Mouse (Mus musculus): ENCODE measurements at regions not wholly inside any gene's neighbourhood (a gene's known extent, or its start where the extent isn't known, plus 50 kb on each side); places are given as distances from the start of the nearest gene placed in this dataset.

GRCm38 (mm10) chr15:85670789-85671700 is 63.7 kb upstream of the Ppara start:
- H3K4me2 ChIP-seq (ENCODE audit: low read depth, low read length), result peak overlapping the region; percentile 87
- peak; percentile 71 for ATAC-seq (ENCODE audit: low read depth)
- H3K9me3 ChIP-seq (ENCODE audit: control insufficient read depth, low read length), result no peaks in the 10 kb centered on the region
- H3K4me3 ChIP-seq (ENCODE audit: low read depth, low read length), result peak overlapping the region; percentile 98
- under 1% methylated on average over 77 of the region's 141 CpGs for WGBS
- peak overlapping the region; percentile 99 for H3K9ac ChIP-seq (replicated peaks; ENCODE audit: low read depth, low read length)
- H3K4me1 ChIP-seq (ENCODE audit: control insufficient read depth, insufficient read depth, low read length), result peaks cover 45% of the 10 kb centered on the region
- H3K27ac ChIP-seq (ENCODE audit: low read depth, low read length), result peak overlapping the region; percentile 99
- no peaks in the 10 kb centered on the region; the same call in 1 of the 2 replicates for H3K27me3 ChIP-seq (ENCODE audit: control insufficient read depth, insufficient read depth, low read length)
- H3K36me3 ChIP-seq (ENCODE audit: control insufficient read depth, insufficient read depth, low read length), result 0 out of 2 replicates have a peak, but pooled peaks cover 5% of the 10 kb centered on the region

- Histone ChIP-seq H3K4me1 (ENCODE audit: control insufficient read depth, insufficient read depth, low read length) (peaks cover 46% of the 10 kb centered on the region), H3K27me3 (ENCODE audit: control insufficient read depth, insufficient read depth, low read length) (no peaks in the 10 kb centered on the region; the same call in 1 of the 2 replicates), H3K4me2 (ENCODE audit: low read depth, low read length) (peak overlapping the region; percentile 87), H3K27ac (ENCODE audit: low read depth, low read length) (peak overlapping the region; percentile 99), H3K9ac (replicated peaks; ENCODE audit: low read depth, low read length) (peak overlapping the region; percentile 99), H3K9me3 (ENCODE audit: control insufficient read depth, low read length) (no peaks in the 10 kb centered on the region), H3K36me3 (ENCODE audit: control insufficient read depth, insufficient read depth, low read length) (0 out of 2 replicates have a peak, but pooled peaks cover 5% of the 10 kb centered on the region), H3K4me3 (ENCODE audit: low read depth, low read length) (peak overlapping the region; percentile 98)
- ATAC-seq (ENCODE audit: low read depth), result no peak; the same call in 1 of the 2 replicates
- WGBS, result under 1% methylated on average over 49 of the region's 50 CpGs
These were observed 63.0 kb upstream of the Ppara start for GRCm38 (mm10) chr15:85671701-85672191.

- Histone ChIP-seq H3K9ac (replicated peaks; ENCODE audit: low read depth, low read length) (peak overlapping the region; percentile 99), H3K9me3 (ENCODE audit: control insufficient read depth, low read length) (no peaks in the 10 kb centered on the region), H3K4me2 (ENCODE audit: low read depth, low read length) (peak overlapping the region; percentile 87), H3K27me3 (ENCODE audit: control insufficient read depth, insufficient read depth, low read length) (no peaks in the 10 kb centered on the region; the same call in 1 of the 2 replicates), H3K36me3 (ENCODE audit: control insufficient read depth, insufficient read depth, low read length) (0 out of 2 replicates have a peak, but pooled peaks cover 5% of the 10 kb centered on the region), H3K4me1 (ENCODE audit: control insufficient read depth, insufficient read depth, low read length) (peaks cover 51% of the 10 kb centered on the region), H3K4me3 (ENCODE audit: low read depth, low read length) (peak overlapping the region; percentile 98), H3K27ac (ENCODE audit: low read depth, low read length) (peak overlapping the region; percentile 99)
- WGBS, result 40% methylated on average over 3 of the region's 3 CpGs
- ATAC-seq (ENCODE audit: low read depth), result no peak
These were observed 62.4 kb upstream of the Ppara start for GRCm38 (mm10) chr15:85672376-85672775.

- WGBS, result 37% methylated on average over 3 of the region's 3 CpGs
- ATAC-seq (ENCODE audit: low read depth), result no peak
- H3K4me1 ChIP-seq (ENCODE audit: control insufficient read depth, insufficient read depth, low read length), result peaks cover 53% of the 10 kb centered on the region
These were observed 61.9 kb upstream of the Ppara start for GRCm38 (mm10) chr15:85672931-85673330.

GRCm38 (mm10) chr15:85673506-85673905 is 61.3 kb upstream of the Ppara start:
- Histone ChIP-seq H3K9me3 (ENCODE audit: control insufficient read depth, low read length) (no peaks in the 10 kb centered on the region), H3K36me3 (ENCODE audit: control insufficient read depth, insufficient read depth, low read length) (0 out of 2 replicates have a peak, but pooled peaks cover 5% of the 10 kb centered on the region), H3K9ac (replicated peaks; ENCODE audit: low read depth, low read length) (peak overlapping the region; percentile 99), H3K4me1 (ENCODE audit: control insufficient read depth, insufficient read depth, low read length) (peaks cover 58% of the 10 kb centered on the region), H3K4me3 (ENCODE audit: low read depth, low read length) (peak overlapping the region; percentile 98), H3K27ac (ENCODE audit: low read depth, low read length) (peak overlapping the region; percentile 60), H3K4me2 (ENCODE audit: low read depth, low read length) (peak overlapping the region; percentile 87), H3K27me3 (ENCODE audit: control insufficient read depth, insufficient read depth, low read length) (no peaks in the 10 kb centered on the region; the same call in 1 of the 2 replicates)
- ATAC-seq (ENCODE audit: low read depth), result no peak
- 29% methylated on average over 9 of the region's 9 CpGs for WGBS

More at GRCm38 (mm10) chr15:85672931-85673330, 61.9 kb upstream of the Ppara start:
- Histone ChIP-seq H3K9ac (replicated peaks; ENCODE audit: low read depth, low read length) (peak overlapping the region; percentile 99), H3K9me3 (ENCODE audit: control insufficient read depth, low read length) (no peaks in the 10 kb centered on the region), H3K4me3 (ENCODE audit: low read depth, low read length) (peak overlapping the region; percentile 98), H3K36me3 (ENCODE audit: control insufficient read depth, insufficient read depth, low read length) (0 out of 2 replicates have a peak, but pooled peaks cover 5% of the 10 kb centered on the region), H3K4me2 (ENCODE audit: low read depth, low read length) (peak overlapping the region; percentile 87), H3K27me3 (ENCODE audit: control insufficient read depth, insufficient read depth, low read length) (no peaks in the 10 kb centered on the region; the same call in 1 of the 2 replicates), H3K27ac (ENCODE audit: low read depth, low read length) (peak overlapping the region; percentile 99)

- H3K9me3 ChIP-seq (ENCODE audit: control insufficient read depth, low read length), result no peaks in the 10 kb centered on the region
- H3K9ac ChIP-seq (replicated peaks; ENCODE audit: low read depth, low read length), result peak overlapping the region; percentile 99
- H3K4me1 ChIP-seq (ENCODE audit: control insufficient read depth, insufficient read depth, low read length), result peaks cover 56% of the 10 kb centered on the region
- H3K27ac ChIP-seq (ENCODE audit: low read depth, low read length), result peak overlapping the region; percentile 60
- no peaks in the 10 kb centered on the region; the same call in 1 of the 2 replicates for H3K27me3 ChIP-seq (ENCODE audit: control insufficient read depth, insufficient read depth, low read length)
- 54% methylated on average over 9 of the region's 9 CpGs for WGBS
- peak overlapping the region; percentile 87 for H3K4me2 ChIP-seq (ENCODE audit: low read depth, low read length)
- 0 out of 2 replicates have a peak, but pooled peaks cover 5% of the 10 kb centered on the region for H3K36me3 ChIP-seq (ENCODE audit: control insufficient read depth, insufficient read depth, low read length)
- H3K4me3 ChIP-seq (ENCODE audit: low read depth, low read length), result peak overlapping the region; percentile 98
- ATAC-seq (ENCODE audit: low read depth), result no peak
These were observed 60.4 kb upstream of the Ppara start for GRCm38 (mm10) chr15:85674191-85674984.

- Histone ChIP-seq H3K27ac (ENCODE audit: low read depth, low read length) (peak overlapping the region; percentile 45; the same call in 1 of the 2 replicates), H3K36me3 (ENCODE audit: control insufficient read depth, insufficient read depth, low read length) (0 out of 2 replicates have a peak, but pooled peaks cover 5% of the 10 kb centered on the region), H3K4me2 (ENCODE audit: low read depth, low read length) (peak overlapping the region; percentile 87), H3K4me1 (ENCODE audit: control insufficient read depth, insufficient read depth, low read length) (peaks cover 52% of the 10 kb centered on the region), H3K9me3 (ENCODE audit: control insufficient read depth, low read length) (no peaks in the 10 kb centered on the region), H3K4me3 (ENCODE audit: low read depth, low read length) (peak overlapping the region; percentile 98), H3K9ac (replicated peaks; ENCODE audit: low read depth, low read length) (peak overlapping the region; percentile 46), H3K27me3 (ENCODE audit: control insufficient read depth, insufficient read depth, low read length) (no peaks in the 10 kb centered on the region; the same call in 1 of the 2 replicates)
- 69% methylated on average over 7 of the region's 7 CpGs for WGBS
- ATAC-seq (ENCODE audit: low read depth), result no peak
These were observed 59.7 kb upstream of the Ppara start for GRCm38 (mm10) chr15:85675126-85675525.

GRCm38 (mm10) chr15:85675736-85676135 is 59.0 kb upstream of the Ppara start:
- no peak overlapping the region; the same call in 1 of the 2 replicates for H3K9ac ChIP-seq (replicated peaks; ENCODE audit: low read depth, low read length)
- peak overlapping the region; percentile 87 for H3K4me2 ChIP-seq (ENCODE audit: low read depth, low read length)
- no peak for ATAC-seq (ENCODE audit: low read depth)
- H3K4me1 ChIP-seq (ENCODE audit: control insufficient read depth, insufficient read depth, low read length), result peaks cover 52% of the 10 kb centered on the region
- H3K4me3 ChIP-seq (ENCODE audit: low read depth, low read length), result peak overlapping the region; percentile 98
- WGBS, result 66% methylated on average over 5 of the region's 5 CpGs
- H3K9me3 ChIP-seq (ENCODE audit: control insufficient read depth, low read length), result no peaks in the 10 kb centered on the region
- H3K27me3 ChIP-seq (ENCODE audit: control insufficient read depth, insufficient read depth, low read length), result no peaks in the 10 kb centered on the region; the same call in 1 of the 2 replicates
- 0 out of 2 replicates have a peak, but pooled peaks cover 5% of the 10 kb centered on the region for H3K36me3 ChIP-seq (ENCODE audit: control insufficient read depth, insufficient read depth, low read length)
- no peak overlapping the region; the same call in 1 of the 2 replicates for H3K27ac ChIP-seq (ENCODE audit: low read depth, low read length)
